Mouse (Mus musculus): ENCODE data around the gene Uchl5.

Gene Uchl5

DNA sequence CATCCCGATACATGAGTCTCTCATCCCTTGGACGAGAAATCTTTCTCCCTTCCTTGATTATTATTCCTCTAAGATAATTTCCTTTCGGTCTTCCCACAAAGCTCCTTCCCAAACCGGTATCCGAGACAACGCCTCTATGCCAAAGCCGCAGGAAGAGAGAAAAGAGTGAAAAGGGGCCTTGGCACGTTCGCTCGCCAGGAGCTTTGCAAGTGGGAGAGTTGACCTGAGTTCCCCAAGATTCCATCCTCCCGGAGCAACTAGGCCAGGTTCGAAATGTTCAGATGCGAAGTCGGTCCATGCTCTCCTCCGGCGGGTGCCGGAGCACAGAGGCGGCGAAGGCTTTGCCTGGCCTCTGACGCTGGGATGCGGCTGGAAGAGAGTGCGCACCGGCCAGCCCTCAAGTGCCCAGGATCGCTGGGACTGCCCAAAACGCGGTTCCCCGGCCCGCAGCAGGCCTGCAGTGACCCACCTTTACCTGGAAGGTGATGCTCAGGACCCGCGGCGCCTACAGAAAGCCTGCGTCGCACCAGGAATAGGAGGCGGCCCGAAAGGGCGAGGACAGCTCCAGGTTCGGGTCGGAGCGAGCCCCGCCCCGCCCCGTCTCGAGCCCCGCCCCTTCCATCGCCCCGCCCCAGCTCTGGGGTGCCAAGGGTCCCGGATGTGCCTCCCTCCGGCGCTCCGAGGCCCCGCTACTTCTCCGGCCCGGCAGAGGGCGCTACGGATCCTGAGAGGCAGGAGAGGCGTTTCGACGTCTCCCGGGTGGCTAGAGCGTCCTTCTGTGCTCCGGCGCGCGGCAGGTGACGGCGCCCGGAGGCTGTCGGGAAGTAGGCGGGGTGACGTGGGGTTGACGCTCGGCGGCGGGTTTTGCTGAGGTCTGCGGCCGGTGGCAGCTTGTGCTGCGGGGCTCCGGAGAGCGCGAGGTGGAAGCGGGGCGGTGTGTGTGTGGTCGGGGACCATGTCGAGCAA lies at the start of gene Uchl5, which contains the start of gene Trove2:
Gene Uchl5, plus strand, starts transcription at position 827 of the 966 bp plus-strand sequence.
Gene Trove2, minus strand, starts transcription at position 623 of the 966 bp plus-strand sequence.
- DNase-seq (ENCODE audit: low spot score in 2 of 2), result peak; percentile 96 to 98

DNA sequence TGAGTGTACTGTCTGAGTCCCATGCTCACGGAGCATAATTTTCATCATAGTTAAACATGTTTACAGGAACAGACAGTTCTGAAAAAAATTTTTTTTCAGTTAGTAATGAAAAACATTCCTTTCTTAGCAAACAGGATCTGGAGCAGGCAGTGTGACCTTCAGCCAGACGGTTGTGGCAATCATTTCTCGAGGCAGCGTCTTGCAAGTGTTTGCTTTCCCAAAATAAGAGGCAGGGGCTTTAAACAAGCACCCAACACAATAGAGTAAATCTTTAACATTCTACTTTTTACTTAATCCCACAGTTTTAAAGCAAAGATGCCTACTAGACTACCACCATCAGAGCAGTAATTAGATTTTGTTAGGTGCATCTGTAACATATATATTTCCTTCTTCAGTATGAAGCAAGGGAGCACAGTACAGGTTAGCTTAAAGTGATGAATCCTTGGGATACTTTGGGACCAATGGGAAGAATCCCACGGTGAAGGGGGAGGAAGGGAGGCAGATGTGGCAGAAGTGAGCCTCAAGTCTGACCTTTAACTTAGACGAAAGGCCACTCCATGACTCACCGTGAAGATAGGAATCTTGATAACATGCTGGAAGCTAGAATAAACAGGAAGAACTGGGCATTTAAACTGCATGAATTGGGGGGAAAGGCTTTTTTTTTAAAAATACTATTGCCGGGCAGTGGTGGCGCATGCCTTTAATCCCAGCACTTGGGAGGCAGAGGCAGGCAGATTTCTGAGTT lies 49.2 kb upstream of the Uchl5 start:
- DNase-seq (ENCODE audit: low spot score in 2 of 2), result no peak

DNA sequence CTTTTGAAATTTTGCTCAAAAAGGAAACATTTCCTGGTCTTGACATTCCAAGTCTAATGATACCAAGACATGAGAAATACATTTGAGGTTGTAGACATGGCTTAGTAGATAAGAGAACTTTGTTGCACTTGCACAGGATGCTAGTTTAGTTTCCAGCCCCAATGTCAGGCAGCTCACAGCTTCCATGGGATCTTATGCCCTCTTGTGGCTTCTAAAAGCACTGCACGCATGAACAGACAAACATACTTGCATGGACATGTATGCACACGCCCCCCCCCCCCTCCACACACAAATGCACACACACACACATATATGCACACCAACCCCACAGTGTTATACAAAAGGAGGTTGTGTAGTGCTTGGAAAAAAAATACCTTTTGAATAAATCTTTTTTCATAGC lies 46.2 kb upstream of the Uchl5 start:
- DNase-seq (ENCODE audit: low spot score in 2 of 2), result peak; percentile 10 to 32

DNA sequence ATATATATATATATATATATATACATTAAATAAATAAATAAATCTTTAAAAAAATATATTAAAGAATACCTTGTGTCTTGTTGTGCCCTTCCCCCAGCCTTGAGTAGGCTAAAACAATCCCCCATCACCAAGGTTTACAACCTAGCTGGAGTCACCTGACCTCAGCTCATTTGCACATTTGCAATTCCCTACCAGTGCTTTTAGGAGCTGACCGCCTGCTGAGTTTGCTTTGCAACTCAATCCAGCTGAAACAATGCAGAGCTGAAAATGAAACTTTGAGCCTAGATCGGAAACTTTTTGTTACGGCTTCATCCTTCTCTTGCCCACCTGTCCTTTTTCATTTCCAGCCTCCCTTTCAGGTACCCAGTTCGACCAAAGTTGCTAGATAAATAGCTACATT lies 45.4 kb upstream of the Uchl5 start:
- DNase-seq (ENCODE audit: low spot score in 2 of 2), result no peak

DNA sequence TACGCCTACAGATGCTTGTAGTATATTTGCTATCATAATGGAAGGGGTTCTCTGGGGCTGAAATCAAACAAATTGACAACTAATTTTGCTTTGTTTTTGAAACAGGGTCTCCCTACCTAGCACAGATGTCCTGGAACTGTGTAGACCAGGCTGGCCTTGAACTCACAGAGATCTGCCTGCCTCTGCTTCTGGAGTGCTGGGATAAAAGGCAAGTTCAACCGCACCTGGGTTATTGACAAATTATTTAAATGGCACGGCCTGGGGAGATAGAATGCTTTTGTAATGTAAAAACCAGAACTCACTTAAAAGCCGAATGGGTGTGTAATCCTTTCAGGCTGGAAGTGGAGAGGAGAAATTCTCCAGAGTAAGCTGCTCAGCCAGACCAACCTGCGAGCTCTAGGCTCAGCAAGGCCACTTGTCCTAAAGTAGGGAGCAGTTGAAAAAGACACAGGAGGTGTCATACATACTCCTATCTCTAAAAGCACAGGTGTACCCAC lies 43.1 kb upstream of the Uchl5 start:
- DNase-seq (ENCODE audit: low spot score in 2 of 2), result no peak

DNA sequence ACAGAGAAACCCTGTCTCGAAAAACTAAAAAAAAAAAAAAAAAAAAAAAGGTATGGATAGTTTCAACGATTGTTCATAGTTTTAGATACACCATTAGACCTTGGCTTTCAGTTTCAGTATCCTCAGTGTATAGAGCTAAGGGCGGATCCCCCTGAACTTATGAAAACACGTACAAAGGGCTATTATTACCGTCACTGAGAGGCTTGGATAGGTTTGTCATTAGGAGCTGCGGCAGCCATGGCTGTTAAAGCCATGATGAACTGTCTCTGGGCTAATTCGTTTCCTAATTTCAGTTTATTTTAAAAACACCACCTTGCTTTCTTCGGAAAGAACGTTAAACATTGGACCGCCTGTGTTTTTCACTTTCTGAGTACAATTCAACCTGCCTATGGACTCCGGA lies 38.3 kb upstream of the Uchl5 start:
- peak; percentile 21 to 23 for DNase-seq (ENCODE audit: low spot score in 2 of 2)

DNA sequence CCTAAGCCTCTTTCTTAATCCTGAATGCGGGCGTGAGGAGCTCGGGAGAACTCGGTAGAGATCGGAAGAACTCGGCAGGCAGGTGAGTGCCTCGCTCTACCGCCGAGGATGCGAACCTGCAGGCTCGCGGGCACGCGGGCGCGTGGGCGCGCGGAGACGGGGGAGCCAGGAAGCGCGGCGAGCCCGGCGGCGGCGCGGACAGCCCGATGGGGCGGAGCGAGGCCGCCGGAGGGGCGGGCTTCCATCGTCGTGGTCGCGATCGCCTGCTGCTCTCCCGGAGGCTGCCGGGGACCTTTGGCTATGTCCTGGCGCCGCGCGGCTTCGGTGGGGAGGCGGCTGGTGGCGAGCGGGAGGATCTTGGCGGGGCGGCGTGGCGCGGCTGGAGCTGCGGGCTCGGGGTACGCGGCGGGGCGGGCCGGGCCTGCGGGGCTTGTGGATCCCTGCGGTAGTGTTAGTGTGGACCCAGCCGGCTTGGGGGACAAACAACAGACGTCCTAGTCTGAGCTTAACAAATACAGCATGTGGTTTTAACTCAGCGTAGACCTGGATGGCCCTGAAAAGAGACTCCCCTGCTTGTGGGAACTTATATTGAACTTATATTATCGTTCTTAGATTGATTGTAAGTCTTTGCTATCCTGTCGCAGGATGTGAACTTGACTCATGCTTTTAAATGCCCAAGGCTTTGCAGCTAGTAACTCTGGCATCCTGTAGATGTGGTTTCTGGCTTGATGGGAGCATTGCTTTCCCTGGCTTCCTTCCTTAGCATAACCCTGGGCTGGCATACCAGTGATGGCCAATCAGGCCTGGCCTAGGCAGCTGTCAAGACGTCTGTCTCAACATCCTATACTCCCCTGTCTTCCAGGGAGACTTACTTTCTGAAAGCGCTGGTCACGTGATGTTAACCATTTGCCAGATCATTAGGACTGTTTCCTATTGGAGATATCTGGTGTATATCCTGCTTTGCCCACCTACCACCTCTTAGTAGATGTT lies 37.4 kb upstream of the Uchl5 start:
- DNase-seq (ENCODE audit: low spot score in 2 of 2), result peak; percentile 66 to 84

DNA sequence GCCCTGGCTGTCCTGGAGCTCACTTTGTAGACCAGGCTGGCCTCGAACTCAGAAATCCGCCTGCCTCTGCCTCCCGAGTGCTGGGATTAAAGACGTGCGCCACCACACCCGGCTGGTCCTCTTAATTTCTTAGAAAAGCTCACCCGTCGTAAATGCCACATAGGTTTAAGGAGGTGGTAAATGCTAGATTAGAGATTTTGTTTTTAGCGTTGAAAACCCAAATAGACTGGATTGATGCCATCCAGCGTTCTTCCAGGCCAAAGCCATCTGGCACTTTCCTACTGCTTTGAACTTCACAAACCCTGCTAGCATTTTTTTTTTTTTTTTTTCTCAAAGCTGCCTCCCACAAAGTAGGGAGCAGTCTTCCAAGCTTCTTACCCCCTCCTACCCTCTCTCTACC lies 36.5 kb upstream of the Uchl5 start:
- no peak for DNase-seq (ENCODE audit: low spot score in 2 of 2)

DNA sequence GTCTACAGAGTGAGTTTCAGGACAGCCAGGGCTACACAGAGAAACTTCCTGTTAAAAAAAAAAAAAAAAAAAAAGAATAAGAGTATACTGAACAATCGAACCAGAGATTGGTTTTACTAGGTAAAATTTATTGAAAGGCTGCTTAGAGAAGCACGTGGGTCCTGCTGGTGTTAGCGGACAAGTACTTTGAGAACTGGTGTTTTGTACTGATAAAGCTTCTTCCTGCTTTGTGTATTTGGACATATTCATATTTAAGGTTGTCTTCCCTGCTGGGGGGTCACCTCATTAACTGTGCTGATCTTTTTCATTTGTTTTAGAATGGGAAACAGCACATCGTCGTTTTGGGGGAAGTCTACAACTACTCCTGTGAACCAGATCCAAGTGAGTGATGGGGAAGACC lies 35.7 kb upstream of the Uchl5 start:
- no peak for DNase-seq (ENCODE audit: low spot score in 2 of 2)

DNA sequence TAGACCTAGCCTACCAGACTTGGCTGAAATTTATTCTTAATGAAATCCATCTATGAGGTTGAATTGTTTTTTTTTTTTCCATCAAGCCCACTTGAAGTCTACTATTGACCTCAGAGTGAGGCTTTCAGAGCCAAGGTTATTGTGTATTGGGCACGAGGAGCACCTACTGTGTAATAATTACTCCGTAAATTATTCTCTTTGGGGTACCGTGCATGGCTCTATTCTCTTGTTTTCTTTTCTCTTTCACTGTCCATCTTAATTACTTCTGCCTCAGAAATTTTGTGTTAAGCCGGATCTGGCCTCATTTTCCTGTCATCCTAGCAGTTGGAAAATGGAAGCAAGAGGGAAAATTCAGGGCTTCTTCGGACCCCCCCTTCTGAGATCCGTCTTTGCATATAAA lies 34.9 kb upstream of the Uchl5 start:
- DNase-seq (ENCODE audit: low spot score in 2 of 2), result no peak

DNA sequence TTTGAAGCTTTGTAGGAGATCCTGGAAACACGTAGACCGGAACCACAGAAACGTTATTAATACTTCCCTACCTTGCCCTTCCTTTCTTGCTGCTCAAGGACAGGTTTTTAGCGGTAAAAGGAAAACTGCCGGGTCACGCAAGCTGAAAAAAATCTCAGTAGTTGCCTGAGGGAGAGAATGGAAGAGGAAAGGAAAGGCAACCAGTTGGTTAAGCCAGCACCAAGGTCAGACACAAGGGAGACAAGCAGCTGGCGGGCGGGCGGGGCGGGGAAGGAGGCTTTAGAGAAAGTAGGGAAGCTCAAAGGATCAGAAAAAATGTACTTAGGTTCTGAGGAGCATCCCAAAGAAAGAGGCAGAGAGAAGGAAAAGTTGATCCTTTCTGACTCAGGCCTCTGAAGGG lies 31.2 kb upstream of the Uchl5 start:
- no peak for DNase-seq (ENCODE audit: low spot score in 2 of 2)

DNA sequence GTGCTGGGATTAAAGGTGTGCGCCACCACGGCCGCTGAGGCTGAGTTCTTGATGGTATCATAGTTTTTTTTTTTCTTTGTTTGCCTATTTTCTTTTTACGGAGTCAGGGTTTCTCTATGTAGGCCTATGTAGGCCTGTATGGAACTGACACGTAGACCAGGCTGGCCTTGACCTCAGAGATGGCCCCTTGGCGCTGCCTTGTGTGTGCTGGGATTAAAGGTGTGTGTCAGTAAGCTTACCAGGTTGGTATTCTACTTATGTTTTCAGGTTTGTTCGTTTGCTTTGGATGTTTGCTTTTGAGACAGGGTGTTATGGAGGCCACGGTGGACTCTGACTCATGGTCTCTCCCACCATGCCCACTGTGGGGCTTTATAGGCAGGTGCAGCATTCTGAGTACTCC lies 14.9 kb upstream of the Uchl5 start:
- DNase-seq (ENCODE audit: low spot score in 2 of 2), result no peak

DNA sequence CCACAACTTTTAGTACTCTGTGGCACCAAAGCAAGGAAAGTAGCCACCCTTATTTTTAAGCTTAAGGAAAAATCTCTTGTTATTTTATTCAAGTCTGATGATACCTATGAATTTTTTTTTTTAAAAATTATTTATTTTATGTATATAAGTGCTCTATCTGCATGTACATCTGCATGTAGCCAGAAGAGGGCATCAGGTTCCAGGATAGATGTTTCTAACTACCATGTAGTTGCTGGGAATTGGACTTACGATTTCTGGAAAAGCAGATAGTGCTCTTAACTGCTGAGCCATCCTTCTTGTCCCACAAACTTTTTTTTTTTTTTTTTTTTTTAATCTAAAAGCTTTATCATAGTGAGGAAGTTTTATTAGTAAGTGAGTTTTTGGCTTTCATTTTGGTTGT lies 12.6 kb upstream of the Uchl5 start:
- DNase-seq (ENCODE audit: low spot score in 2 of 2), result no peak

DNA sequence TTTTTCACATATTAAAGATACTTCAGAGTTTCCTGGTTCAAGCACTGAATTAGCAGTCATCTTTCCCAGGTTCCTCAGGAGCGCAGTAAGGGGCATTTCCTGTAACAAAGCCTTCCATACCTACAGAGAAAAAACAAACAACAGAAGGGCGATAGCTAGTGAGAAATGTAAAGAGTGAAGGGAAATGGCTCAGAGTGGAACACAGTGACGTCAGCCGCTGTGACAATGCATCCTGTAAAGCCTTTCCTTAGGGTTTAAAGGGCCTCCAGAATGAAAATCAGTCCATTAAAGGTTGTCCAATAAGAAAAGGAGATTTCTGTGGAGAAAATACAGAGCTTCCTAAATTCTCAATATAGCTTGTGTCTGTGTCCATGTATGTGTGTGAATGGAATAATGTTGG lies 11.3 kb upstream of the Uchl5 start:
- no peak for DNase-seq (ENCODE audit: low spot score in 2 of 2)

DNA sequence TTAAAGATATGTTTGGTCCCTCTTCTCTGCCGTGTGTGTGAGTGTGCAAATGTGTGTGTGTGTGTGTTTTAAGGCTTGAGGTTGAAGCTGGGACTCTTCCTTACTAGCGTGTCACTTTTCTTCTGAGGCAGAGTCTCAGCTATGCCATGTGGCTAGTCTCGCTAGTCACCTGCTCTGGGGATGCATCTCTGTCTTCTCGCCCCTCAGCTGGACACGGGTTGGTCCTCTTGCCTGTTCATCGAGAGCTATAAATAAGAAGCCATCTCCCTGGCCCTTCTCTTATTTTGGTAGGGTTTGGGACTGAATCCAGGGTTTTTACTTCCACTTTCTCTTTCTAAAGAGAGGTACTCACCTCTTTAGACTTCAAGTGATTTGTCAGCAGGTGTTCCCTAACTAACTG lies 10.8 kb upstream of the Uchl5 start:
- no peak for DNase-seq (ENCODE audit: low spot score in 2 of 2)

DNA sequence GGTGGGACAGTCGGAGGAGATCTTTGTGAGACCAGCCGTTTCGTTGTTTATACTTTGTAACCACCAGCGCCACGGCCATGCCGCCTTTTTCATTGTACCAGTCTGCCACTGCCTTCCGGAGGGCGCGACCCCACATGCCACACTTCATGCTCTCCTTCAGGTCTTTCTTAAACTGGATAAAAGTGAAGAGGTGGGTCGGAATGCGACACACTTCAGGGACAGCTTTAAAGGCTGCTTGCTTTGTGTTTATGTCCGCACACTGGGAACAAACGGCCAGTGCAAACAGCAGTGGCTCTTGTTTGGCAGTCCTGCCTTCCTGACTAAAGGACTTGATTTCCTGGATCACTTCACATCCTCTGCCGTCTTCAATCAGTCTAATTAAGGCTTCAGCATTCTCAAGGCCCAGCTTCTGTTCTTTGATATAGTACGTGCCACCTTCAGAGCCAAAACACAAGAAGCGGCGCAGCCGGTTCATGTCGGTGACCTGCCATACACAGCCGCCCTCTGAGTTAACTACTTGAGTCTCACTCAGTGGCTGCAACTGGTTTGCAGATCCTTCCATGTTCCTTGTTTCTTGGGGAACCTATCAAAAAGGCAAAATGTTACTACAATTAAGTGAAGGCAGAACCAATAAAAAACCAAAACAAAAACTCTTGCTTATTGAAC lies 6.5 kb upstream of the Uchl5 start:
- no peak for DNase-seq (ENCODE audit: low spot score in 2 of 2)

DNA sequence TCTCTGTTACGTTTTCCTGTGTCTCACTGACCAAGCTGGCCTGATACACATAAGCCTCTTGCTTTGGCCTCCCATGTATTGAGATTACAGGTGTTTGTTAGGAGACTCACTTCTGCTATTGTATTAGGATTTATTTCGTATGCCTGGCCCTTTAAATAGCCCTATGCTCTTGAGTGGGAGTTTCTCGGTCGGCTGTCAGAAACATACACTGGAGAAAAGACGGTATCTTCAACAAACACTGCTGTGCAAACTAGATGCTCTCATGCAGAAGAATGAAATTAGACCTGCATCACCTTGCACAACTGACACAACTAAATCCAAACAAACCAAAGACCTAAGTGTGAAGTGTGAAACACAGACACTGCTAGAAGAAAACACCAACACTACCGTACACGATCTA lies 4.0 kb upstream of the Uchl5 start:
- DNase-seq (ENCODE audit: low spot score in 2 of 2), result no peak

DNA sequence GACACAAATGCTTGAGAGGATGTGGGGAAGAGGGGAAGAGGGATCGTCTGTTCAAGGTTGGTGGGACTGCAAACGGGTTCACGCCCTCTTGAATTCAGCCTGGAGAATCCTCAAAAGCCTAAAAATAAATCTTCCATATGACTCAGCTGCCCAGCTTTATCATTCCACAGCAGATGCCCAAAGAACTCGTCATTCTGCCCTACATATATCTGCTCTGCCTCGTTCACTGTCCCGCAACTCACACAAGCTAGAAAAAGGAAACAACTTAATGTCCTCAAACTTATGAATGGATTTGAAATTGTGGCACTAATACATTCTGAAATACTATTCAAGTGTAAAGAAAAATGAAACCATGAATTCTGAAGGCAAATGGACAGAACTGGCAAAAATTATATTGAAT lies 3.2 kb upstream of the Uchl5 start:
- DNase-seq (ENCODE audit: low spot score in 2 of 2), result no peak

DNA sequence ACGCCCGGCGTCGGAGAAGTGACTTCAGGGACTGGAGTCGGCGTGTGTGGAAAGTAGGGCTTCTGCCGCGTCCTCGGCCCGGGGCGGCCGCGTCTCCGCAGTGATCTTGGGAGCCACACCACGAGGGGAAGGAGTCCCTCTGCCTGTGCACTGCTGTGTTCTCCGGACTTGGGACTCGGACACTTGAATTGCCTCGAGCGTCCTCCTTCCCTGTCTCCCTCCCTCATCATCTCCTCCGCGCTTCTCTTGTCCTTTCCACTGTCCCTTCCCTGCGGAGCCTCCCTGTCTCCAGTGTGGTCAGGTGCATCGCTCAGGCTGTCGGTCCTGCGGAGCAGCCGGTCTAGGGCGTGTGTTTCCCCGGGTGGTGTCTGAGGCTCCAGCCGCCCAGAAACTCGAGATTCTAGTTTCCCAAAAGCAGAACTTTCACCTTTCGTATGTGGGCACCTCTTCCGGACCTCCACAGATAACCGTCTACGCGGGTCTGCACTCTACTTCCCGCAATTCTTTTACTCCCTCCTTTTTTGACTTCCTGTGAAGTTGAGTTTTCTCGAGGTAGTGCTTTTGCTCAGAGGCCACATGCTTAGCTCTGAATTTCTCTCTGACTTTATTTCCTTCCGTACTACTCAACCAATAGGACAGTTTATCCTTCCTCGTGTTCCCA lies 616 bp downstream of the Uchl5 start:
- DNase-seq (ENCODE audit: low spot score in 2 of 2), result no peak

DNA sequence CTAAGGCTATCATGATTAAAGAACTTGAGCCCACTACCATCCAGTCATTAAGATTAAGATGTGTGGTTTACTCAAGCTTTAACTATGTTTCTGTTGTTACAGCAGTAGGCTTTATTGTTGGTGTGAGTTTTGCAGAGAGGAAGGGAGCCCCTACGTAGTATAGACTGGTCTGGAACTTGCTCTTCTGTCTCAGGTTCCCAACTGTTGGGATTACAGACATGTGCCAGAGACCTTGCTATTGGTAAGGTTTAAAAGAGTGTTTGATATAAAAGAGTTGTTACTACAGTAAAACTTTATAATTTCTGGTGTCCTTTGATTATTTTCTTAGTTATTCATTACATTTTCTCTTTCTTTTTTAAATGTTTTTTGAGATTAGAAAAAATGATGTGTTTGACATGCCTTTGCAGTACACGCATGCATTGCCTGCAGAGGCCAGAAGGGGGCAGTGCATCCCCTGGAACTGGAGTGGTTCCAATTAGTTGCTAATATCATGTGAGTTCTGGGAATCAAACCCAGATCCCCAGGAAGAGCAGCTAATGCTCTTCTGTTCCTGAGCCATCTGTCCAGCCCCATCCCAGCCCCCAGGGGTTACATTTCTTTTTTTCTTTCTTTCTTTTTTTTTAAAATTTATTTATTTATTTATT lies 11.6 kb downstream of the Uchl5 start:
- peak; percentile 43 to 60 for DNase-seq (ENCODE audit: low spot score in 2 of 2)

Measured in natural killer cell, adult 2 months (primary cell).